Mouse (Mus musculus) monocyte, adult 5-6 weeks (primary cell): ENCODE measurements around the gene Gm5737. TPM values are rescaled to one million over a fixed set of nuclear protein-coding genes. Genes with fewer than 3 reads are reported as not detected.
A peak's percentile ranks its signal among the peaks of the same experiment; 100 is the strongest.

ENCODE experiments used
- ATAC-seq: fragments of 153-309, 156-312 bp; replicated peaks from 2 replicates; pipeline ENCODE4 v1.8.0; 2017; ENCODE audit warnings: mild to moderate bottlenecking; ENCODE audit not compliant: low TSS enrichment, insufficient number of reproducible peaks, severe bottlenecking, poor library complexity, low FRiP score
- total RNA-seq: library from RNA; stranded (forward); fragments of 200-1000, 200-491, 200-594 nt; gene quantifications from 3 replicates; pipeline ENCODE4 v1.2.3, GENCODE M21; 2017

Gene Gm5737
- total RNA-seq, result not detected in 3 replicates

DNA sequence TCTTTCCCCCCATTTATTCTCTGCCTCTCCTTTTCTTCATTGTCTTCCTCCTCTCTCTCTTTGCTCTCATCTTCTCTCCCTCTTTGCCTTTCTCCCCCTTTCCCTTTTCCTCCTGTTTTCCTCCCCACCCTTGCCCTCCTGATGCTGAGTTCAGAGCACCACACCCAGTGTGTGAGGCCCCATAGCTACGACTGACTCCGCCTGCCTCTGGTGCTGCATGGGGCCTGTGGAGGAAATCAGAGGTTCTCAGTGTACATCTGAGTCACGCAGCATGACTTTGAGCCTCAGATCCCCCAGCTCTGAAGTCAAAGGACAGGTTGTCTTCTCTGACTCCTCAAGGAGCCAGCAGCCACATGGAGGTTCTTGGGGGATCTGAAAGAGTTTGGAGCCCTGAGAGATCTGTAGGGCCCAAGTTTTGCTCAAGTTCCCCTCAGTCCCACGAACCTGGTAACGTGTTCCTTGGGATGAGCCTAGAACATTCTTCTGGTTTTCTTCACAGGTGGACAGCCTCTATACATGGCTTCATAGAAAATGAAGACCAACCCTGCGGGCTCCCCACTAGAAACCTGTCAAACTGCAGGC, at the start of gene Gm5737:
TSS of gene Gm5737 (plus strand) at position 532 of the 582 bp plus-strand sequence.
- ATAC-seq, result no peak

DNA sequence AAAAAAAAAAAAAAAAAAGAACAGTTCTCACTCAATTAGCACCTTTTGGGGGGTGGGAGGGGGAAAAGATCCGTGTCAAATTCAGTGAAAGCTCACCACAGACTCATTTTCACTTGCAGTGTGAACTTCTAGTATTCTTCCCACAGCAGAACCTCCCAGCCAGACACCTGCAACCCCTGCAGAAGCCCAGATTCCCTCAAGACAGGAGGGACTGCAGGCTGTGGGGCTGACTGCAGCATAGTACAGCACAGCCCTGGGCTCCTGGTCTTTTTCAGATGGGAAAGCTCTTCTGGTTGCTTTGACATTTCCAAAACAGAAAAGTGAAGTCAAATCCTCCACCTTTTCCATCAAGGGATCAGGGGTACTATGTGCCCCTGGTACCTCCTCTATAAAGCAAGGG, 44.8 kb upstream of the Gm5737 start:
- no peak for ATAC-seq

DNA sequence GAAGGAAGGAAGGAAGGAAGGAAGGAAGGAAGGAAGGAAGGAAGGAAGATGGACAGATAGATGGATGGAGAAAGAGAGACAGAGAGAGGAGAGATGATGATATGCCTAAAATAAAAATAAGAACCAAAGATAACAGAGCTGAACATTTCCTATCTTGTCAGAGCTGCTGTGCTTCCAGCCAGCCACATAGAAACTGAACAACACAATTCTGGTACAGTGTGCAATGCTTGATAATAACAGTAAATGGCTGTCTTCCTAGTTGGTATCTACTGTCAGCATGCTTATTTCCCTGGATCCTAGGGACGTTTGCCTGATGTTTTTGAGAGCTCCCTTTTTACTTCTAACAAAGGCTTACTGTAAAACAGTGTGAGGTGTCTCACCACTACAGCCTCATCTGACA, 40.8 kb upstream of the Gm5737 start:
- ATAC-seq, result no peak

DNA sequence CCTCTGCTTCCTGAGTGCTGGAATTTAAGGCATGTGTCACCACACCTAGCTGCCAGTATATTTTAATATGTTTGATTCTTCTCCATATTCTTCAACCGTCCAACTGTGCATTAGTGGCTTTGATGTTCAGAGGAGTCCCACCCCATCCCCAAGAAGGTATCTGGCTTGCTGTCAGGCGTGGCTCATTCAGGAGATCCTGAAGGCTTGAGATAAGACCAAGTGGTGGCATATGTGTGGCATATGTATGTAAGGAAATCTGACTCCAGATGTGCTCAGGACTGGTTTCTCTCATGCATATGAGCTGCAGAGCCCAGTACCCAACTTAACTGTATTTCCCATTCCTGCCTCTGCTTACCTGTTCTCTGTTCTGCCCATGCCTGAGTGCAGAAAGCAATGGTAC, 34.2 kb upstream of the Gm5737 start:
- no peak for ATAC-seq

GRCm38 (mm10) chr7:120795544-120795943, 16.6 kb upstream of the Gm5737 start:
- no peak for ATAC-seq

- no peak for ATAC-seq
Measured at GRCm38 (mm10) chr7:120796369-120796768, 15.8 kb upstream of the Gm5737 start.

DNA sequence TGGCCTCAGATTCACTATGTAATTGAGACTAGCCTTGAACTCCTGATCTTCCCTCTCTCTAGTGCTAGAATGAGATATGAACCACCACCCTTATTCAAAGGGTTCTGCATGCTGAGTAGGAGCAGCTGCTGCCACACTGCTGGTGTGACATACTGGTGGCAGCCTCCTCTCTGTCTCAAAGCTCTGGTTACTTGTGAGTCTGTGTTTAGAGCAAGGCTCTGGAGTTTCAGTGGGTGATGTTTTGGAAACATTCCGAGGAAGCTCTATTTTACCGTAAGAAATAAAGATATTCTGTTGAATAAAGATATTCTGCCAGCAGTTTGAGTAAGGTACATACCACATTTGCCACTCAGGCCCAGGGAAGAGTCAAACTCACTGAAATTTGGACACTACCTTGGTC, 8.9 kb upstream of the Gm5737 start:
- ATAC-seq, result no peak

DNA sequence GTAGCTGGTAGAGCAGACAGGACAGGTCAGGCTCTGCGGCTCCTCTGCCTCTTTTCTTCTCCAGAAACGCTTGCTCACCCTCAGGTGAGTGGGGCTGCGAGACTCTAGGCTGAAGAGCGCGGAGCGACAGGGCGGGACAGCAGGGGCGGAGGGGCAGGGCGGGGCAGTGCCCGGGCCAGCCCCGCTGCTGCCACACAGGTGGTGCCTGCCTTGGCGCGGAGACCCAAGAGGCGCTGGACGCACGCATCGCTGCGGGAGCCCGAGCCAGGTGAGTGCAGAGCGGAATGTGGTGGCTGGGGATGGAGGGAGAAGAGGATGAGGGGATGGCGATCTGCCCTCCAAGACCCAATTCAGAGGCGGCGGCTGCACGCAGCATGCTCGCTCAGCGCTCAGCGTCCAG, 2.5 kb upstream of the Gm5737 start:
- ATAC-seq, result no peak

DNA sequence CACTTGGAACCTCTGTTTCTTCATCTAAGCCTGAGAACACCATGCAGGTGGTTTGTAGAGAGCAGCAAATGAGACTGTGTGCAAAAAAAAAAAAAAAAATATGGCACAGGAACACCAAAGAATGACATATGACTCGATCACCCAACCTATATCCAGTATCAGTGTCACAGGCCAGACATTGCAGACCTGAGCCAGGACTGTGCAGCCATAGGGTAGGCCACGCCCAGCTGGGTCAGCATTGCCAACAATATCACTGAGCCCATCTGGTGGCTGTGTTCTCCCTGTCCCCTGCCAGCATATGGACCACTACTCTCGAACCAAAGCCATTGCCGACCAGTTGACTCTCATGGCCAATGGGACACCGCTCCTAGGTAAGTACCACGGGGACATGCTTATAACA, 5.4 kb downstream of the Gm5737 start:
- ATAC-seq, result no peak

- ATAC-seq, result no peak
Measured at GRCm38 (mm10) chr7:120819386-120819785, 7.2 kb downstream of the Gm5737 start.

DNA sequence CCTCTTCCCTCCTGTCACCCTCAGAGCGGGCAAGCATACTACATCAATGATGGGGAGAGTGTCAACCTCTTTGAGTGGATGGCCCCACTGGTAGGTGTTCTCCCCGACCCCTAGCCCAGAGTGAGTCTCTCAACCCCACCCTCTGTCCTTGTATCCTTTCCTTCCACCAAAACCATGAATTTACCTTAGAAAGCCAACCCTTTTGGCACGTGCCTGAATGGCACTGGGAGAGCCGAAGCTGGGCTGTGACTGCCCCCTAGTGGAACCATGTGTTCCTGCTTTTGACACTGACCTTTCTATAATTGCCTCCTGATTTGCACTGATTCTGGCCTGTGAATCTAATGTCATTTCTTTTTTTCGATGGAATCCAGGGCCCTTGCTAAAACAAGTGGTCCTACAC, 11.1 kb downstream of the Gm5737 start:
- ATAC-seq, result 0 out of 2 replicates have a peak, but pooled peaks have one; percentile 41

DNA sequence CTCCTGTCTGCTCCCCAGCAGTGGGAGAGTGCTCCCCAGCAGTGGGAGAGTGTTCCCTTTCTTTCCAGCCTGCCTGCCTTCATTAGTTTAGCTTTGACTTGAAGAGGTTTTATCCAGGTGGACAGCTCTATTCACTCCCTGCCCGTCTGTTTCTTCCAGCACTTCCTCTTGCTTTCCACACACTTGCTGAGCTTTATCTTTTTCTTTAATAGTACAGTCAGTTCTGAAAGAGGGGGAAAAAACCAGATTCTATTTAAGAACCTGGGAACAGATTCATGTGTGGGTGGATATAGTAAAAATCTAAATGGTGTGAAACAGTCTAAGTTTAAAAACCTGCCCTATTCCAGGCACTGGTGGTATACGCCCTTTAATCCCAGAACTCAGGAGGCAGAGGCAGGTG, 12.9 kb downstream of the Gm5737 start:
- ATAC-seq, result no peak

DNA sequence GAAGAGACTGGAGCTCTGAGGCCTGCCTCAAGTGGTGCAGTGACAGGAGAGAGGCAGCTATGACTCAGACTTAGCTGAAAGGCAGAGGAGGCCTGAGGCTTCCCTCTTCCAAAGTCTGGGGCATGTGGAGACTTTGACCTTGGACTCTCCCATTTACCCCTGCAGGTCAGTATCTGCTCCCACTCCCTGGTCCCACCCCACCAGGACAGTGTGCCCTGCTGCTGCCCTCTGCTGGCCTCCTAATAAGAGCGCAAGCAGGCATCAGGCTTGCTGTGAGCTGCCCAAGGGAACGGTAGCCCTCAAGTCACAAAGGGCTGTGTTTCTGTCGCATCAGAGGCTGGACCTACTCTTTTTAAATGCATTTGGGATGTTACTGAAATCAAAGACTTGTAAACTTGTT, 14.2 kb downstream of the Gm5737 start:
- ATAC-seq, result no peak

DNA sequence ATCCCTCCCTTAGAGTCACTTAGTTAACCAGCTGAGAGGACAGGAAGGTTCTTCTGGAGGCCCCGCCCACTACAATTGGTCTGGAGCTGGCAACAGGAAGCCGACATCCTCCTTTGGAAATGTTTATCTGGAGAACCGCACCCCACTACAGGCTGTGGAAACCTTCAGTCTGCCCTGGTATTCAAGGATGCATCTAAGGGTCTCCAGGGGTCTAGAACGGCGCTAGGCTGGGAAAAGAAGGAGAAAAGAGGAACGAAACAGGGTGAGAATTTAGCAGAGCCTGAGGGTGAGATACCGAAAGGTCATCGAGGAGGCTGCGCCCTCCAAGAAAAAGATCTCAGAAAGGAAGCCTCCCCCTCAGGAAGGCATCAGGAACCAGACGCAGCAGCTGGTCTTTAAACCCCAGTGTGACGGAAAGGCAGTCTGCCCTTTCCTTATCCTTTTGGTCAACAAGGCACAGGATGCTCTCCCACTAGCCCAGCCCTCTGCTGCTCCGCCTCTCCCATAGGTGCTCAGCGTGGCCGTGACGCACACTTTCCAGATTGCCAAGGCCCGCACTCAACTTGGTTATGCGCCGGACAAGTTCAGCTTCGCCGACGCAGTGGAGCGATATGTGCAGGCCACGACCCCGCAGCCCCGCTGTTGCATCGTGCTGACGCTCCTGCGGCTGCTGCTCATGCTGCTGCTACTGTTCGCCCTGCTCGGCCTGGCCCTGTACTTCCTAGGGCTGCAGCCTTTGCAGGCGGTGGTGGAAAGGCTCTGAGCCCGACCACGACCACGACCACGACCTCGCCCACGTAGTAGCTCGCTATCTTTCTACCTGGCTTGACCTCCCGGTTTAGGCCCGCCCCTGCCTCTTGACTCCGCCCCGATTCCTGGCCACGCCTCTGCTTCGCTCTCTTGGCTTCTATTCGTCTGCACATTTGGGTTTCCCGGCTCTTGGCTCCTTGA, 18.5 kb downstream of the Gm5737 start:
- ATAC-seq, result 0 out of 2 replicates have a peak, but pooled peaks have one; percentile 20

- ATAC-seq, result no peak
Measured at GRCm38 (mm10) chr7:120834426-120834825, 22.3 kb downstream of the Gm5737 start.

- ATAC-seq, result peak; percentile 66
Measured at GRCm38 (mm10) chr7:120834863-120835372, 22.8 kb downstream of the Gm5737 start.

- peak; percentile 71 for ATAC-seq
Measured at GRCm38 (mm10) chr7:120835449-120836359, 23.5 kb downstream of the Gm5737 start.

DNA sequence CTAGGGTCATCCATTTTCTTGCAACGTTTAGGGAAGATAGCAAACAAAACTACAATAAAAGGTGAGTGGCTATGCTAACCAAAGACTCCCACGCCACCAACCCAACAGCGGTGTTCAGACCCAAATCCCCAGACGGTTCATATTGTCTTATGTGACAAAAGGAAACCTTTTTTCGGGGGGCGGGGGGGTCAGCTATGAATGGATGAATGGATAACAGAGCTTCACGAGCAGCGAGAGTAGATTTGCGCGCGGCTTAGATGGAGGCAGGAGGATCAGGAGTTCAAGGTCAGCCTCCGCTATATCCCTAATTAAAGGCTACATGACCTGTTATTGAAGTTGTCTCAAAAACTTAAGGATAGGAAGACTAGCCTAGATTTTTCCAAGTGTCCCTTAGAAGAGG, 24.2 kb downstream of the Gm5737 start:
- ATAC-seq, result no peak
